Mouse (Mus musculus) spleen, postnatal 10 days (tissue): Measurements from ENCODE around the gene Magi1.

Experiments
- DNase-seq, 2 experiments: peaks; one replicate each; pipeline ENCODE4 v3.0.0; 2021 to 2022; ENCODE audit warnings: low spot score in 2 of 2

The Magi1 gene

DNA sequence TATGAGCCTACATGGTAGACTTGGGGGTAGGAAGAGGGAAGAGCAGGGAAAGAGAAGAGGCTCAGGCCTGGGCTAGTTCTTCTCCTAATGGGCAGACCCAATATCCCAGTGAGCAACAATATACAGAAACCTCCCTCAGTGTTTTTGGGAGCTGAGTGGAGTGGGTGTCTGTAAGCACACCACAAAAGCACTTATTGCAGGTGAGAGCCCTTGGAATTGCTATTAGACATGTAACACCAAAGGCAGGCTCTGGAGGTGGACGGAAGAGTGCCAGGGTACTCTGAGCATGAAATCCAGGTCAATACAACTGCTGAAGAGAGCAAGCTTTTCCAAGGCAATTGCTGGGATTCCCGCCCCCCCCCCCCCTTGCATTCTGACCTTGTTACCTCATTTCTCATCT, 388.0 kb downstream of the Magi1 start:
- DNase-seq = no peak

DNA sequence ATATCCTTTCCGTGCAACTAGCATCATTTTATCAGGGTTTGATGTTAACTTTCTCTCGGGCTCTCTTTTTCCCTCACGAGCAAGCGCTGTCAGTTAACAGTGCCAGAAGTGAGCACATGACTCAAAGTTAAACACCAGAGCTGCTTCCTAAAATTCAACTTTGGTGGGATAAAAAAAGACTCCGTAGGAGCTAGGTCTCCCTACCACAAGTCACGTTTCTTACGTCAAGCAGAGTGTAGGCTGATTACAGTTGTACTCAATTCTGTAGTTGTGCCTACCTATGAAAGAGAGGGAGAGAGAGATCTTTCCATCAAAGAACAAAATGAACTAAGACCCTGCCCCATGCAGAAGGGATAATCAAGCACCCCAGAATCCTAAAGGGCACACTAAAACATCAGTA, 389.8 kb downstream of the Magi1 start:
- DNase-seq = no peak

DNA sequence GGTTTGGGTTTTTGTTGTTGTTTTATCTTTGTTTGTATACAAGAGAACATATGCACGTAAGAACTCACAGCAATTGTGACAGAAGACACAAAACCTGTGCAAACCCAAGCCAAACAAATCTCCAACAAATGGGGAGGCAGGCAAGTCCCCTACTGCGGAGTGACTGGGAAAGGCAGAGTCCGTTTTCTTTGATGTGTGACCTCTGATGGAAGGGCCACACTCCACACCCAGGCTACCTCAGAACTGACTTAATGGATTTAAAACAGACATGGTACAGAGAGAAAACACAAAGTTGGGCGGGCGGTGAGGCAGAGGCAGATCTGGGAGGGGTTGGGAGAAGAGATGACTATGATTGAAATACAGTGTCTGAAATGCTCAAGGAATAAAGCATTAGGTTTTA, 390.8 kb downstream of the Magi1 start:
- DNase-seq = no peak

DNA sequence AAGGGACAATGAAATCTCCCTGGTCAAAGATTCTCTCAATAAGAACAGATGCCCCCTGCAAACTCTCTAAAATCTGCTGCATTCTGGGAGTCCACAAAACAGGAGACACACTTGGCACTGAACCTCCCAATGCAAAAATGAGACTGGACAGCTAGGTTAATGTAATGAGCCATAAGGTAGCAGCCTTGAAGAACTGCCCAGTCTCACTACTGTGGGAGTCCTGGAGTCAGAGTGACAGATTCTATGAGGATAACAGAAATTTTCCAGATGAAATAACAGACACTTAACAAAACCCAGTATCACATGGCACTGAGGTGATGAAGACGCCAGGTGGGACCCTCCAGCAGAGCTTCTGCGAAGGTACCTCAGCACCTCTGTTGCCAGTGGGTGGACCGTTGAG, 393.7 kb downstream of the Magi1 start:
- DNase-seq = no peak

DNA sequence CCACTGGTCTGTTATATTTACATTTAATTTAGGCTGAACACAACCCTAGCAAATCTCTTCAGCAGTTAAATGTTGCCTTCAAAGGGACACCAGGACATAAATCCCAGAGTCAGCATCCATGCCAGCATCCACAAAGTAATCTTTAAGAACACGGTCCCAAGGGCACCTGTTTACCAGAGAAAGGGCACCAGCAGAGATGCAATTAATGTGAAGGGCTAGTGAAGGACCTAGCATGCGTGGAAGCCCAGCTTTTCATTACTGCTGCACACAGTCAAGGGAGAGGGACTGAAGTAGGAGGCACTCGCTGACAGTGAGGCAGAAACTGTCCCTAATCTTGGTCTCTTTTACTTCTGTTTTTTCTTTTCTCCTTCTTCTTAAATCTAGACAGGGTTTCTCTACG, 406.4 kb downstream of the Magi1 start:
- DNase-seq = no peak

DNA sequence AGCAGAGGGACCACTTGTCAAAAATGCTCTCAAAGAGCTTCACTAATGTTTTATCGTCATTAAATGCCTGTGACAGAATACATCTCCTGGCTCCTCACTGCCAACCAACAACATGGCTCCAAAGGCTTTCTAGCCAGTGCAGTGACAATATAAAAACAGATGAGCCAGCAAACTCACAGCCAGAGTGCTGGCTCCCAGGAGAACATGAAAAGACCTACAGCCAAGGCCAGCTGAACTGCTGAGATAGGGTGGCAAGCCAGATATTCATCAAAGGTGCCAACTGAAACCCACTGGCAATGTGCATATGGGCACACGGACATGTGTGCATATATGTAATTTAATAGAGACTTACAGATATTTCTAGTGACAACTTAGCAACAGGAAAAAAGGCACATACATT, 408.8 kb downstream of the Magi1 start:
- DNase-seq = no peak

DNA sequence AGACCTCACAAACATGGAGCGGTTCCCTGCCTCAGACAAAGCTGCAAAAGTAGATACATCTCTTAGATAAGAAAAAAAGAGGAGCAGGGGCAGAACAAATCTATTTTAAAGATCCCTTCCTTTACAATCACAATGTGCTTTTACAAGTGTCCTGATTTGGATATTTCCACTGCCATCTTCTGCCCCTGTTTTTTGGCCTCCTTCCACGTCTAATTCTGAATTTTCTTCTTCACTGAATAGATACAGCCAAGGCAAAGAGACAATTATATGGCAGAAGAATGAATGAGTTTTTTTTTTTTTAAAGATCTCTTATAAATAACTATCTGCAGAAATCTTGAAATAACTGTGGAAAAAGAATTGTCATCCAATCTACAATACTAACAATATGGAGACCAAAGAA, 409.3 kb downstream of the Magi1 start:
- no peak for DNase-seq

DNA sequence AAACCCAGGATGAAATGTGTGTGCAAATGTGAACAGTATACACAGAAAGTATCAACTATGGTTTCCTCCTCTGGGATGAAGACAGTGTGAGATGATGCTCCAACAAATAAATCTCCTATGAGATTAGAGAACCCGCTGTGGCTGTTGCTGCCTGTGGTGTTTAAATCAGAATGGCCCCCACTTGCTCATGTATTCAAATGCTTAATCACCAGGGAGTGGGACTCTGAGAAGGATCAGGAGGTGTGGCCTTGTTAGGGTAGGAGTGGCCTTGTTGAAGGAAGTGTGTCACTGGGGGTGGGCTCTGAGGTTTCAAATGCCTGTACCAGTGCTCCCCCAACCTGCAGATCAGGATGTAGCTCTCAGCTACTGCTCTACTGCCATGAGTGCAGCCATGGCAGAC, 410.2 kb downstream of the Magi1 start:
- DNase-seq = no peak

DNA sequence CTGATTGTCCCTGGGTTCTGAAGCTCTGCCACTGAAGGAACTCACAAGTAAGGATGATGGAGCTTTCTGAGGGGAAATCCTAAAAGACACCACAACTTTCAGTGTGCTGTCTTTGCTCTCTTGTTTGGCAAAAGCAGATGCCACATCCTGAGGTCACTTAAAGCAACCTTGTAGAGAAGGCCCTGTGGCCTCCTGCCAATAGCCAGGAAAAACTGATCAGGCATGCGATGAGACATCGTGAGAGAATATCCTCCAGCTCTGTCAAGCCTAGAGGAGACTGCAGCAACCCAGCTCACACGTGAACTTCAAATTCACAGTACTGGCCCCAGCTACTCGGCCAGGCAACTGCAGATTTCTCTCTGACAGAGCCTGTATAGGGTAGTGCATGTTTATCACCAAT, 412.2 kb downstream of the Magi1 start:
- DNase-seq = no peak

DNA sequence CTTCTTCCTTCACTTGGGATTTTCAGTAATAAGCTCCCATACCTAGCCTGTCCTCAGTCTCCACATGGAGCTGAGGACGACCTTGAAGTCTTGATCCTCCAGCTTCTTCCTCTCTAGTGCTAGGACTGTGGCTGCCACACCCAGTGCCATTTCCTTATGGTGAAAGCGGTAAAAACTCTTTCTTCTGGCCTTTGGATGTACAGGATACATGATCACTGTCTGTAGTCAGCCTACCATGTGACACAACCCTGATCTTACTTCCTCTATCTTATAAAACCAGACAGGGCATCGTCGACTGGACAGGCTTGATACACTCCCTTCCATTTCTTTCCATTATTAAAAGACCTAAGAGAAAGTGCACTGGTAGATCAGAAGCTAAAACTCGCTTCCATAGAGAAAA, 413.7 kb downstream of the Magi1 start:
- DNase-seq = no peak

DNA sequence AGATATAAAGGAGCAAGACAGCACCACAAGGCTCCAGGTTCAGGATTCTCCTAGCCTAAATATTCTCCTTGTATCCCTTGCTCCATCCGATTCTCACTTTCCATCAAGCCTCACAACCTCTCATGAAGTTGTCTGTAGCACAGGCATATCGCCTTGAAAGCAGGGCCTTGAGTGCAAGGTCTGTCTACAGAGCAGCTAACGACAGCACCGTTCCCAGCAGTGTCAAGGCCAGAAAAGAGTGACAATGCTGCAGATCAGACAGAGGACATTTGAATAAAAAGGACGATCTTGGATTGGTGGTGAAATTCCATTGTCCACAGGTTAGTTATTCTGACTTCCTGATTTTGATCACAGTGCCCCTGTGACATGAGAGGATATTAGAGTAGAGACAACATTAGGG, 421.5 kb downstream of the Magi1 start:
- DNase-seq = no peak

DNA sequence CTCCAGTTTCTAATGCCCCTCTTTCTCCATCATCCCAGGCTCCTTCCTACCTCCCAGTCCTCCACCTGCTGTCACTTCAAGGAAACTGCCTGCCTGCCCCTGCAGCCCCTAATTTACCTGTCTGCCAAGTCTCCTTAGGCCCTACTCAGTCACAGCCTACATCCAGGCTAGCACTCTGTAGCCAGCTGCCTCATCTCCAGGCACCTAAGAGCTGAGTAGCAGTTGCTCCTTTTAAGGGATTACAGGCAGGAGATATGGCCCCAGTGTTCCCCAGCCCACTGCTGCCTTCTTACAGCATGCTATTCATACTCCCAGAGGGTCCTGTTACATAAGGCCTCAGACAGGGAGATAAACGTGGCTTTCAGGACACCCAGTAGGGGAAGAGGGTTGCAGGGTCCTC, 426.9 kb downstream of the Magi1 start:
- DNase-seq = no peak

DNA sequence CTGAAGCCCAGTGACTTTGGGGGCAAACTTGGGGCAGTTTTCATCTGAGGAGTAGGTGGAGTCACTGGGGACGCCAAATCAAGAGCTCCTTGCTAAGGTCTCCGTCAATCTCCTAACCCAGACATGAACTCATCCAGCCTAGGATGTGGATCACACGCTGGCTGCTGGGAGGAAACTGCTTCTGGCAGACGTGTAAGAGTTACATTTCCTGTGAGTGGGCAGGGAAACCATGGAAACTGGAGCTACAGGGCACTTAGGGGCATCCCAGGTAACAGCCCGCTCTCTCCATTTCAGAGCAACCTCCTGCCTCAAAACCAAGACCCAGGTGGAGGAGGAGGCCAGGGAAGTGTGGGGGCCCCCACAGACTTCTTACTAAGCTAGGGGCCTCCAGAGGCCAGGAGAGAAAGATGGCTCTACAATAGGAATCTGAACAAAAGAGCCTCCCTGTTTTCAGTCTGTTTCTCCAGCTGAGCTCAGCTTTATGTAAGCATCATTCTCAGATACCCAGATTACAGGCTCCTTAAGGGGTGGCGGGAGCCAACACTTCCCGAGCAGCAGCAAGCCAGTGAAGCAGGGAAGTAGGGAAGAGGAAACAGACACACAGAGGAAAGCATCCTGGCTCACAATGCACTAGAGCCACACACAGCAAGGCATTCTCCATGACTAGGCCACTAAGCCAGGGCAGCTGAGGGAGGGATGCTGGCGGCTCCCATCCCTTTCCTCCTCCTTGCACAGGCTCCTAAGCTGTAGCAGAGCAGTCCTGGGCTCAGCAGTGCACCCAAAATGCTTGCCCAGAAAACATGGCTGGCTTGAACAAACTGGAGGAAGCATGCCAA, 427.7 kb downstream of the Magi1 start:
- DNase-seq = no peak

DNA sequence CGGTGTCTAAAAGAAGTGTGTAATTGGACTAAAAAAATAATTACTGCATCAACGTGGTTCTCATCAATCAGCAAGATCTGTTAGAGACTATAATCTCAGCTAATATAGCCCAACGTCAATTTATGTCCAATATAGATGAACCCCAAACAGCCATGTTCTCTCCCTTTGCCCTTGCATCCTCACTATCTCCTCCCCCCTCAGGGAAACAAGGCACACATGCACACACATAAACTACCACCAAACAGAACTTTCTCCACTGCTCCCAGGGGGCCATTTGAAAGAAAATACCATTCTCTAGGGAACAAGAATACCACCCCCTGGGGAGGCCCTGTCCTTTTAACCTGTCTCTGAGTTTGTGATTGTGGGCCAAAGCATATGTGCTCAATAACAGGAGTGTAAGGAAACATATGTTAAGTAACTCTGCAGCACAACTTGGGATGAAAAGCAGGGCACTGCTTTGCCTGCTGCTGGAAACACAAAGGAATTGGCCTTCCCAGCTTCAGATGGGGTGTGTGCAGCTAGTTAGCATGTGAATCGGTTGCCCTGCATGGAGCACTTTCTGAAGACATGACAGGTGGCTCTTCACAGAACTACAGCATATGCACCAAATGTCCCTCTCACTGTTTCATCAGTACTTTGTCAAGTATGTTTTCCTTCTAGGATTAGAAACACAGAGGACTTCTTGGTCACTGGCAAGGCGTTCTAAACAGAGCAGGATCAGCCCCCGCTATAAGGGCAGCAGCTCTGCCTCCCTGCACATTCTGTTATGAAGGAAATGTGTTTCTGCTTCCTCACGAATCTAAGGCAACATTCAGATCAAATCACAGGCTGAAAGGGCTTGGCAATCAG, 434.6 kb downstream of the Magi1 start:
- no peak for DNase-seq

DNA sequence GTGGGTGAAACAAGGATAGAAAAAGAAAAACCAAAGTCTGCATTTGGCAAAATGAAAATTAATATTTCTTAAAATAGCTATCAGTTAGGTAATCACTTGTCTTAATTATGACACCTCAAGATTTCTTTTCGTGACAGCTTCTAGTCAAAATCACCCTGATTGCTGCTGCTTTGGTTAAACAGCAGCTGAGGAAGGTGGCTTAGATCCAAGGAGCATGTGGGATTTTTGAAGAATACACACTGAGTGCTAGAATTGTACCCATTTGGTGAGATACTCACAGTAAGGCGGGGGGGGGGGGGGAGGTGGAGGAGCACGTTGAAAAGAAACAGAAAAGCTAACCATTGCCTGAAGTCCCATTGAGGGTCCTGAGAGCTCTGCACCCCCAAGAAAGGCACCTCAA, 438.2 kb downstream of the Magi1 start:
- no peak for DNase-seq

DNA sequence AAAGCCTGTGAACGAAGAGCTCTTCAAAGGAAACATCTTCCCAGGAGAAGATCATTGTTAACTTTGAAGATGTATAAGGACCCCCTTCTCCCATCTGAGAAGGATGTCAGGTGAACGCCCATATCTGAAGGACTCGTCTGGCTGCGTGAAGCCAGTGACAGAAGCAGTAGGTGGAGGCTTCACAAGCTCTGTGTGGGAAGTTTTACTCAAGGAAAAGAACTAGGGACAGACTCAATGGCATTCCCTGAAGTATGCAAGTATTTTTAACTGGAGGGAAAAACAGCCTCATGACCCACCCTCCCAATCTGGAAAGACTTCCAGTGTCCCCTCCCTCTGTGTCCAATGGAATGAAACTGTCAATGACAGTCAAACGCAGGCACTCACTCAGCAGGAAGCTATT, 438.6 kb downstream of the Magi1 start:
- no peak for DNase-seq

DNA sequence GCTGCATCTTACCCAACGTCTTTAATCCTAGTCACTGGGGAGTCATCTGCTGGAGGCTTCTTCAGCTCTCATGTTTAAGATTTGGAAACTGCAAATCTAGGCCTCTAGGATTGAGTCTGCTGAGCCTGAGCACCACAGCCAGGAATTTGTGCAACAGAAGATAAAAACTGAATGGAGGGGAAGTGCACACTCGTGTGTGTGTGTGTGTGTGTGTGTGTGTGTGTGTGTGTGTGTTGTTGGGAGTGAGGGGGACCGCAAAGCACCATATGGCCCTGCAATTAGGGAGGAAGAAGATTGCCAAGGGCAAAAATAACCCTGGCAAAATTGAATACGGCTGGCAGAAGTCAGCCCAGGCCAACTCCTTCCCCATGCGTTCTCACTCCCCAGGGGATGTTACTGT, 439.1 kb downstream of the Magi1 start:
- no peak for DNase-seq

DNA sequence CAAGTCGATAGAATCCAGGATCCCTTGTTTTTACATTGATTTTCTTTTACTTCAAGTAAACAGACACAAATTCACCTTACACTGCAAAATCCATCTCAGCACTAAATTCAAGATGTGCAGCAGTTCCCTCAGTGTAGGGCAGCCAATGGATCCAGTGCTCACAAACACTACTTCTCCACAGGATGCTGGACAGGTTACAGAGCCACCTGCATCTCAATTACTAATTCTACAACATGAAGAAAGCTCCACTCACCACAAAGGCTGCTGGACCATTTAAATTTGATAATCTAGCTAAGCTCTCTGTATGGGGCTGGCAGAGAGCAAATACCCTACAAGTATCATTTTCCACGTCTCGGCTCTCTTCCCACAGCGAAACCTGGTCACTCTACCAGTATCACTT, 445.3 kb downstream of the Magi1 start:
- no peak for DNase-seq

DNA sequence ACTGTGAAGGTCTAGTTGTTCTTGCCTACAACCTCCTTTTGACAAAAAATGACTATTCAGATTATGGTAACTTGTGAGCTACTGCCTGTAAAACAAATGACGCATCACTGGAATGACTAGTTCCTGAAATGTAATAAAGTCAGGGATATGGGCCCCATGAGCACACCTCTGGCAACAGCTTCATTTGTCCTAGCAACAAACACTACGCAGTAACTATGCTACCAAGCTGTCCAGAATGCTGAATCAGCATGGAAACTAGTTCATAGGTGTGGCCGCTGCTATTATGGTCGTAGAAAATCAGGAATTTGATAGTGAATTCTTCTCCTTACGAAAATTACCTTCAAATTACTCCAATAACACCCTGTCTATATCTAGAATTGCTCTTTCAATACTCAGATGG, 447.1 kb downstream of the Magi1 start:
- no peak for DNase-seq

DNA sequence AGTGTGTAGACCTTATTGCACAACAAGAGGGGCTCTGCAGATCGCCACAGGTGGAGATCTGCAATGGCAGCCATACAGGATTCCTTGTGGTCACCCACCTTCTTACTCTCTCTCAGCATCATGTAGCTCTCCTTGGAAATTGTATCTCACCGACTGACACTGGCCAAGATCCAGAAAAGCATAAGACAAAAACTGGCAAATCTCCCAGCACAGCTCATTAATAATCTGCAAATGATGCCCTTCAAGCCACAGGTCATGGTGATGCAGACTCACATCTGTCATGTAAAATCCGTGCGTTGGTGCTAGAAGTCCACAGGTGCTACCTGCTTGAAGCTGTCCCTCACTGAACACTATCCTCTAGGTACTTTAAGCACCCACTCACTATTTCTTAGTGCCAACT, 448.5 kb downstream of the Magi1 start:
- no peak for DNase-seq

DNA sequence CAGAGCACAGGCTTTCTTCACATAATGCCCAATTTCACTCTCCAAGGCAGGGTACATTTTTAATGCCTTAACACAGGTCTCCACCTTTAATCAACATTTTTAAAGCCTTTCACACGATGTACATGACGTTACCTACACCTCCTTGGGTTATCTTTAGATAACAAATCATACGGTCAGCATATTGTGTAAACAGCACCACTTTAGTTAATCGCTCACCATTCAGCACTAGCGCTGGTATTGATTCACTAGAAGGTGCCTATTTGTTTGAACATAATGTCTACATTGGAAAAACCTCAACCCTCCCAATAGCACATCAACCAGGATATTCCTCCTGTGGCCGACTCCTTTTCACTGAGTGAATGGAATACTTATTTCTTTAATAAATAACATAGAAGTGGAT, 455.5 kb downstream of the Magi1 start:
- DNase-seq = no peak

DNA sequence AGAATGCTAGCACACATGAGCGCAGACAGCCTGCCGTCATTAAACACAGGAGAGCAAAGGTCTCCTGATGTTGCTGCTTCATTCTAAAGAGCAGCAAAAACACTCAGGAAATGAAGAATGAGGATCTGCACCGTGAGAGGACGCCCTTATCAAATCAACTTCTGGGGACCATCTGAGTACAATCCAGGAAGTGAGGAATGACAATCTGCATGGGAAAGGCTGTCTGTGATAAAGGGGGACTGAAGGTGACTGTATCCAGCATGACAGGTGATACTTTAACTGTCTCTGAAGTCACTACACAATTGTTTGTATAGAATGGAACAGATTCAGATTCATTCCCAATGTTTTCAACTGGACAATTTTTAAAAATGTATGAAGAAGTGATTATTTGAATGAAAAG, 456.8 kb downstream of the Magi1 start:
- no peak for DNase-seq

DNA sequence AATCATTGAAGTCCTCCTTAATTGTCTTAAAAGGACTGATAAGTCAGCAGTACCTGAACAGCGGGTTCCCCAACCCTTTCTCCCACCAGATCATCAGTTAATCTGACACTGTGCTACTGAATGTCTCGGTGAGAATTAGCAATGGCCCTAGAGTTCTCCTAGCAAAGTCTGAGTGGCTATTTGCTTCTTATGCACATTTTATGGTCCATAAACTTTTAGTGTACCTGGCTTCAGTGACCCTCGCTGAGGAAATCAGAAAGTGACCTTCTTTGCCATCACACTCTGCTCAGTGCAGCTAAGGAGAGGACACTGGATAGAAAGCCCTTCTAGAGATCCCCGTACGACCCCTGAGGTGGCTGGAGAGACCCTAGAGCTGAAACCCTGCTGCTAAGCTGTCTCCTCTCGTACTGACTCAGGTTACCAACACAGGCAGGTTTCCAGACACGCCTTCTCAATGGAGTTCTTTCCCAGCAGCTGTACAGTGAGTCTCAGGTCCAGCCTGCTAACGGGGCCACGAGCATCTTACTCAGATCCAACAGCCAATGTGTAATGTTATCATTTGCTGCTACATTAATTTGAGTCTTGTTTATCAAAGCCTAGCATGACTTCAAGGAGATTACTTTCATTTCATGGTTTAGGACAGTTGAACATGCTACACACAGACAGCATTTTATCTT, 461.4 kb downstream of the Magi1 start:
- DNase-seq = no peak
